Mouse (Mus musculus) liver, adult 2 months (tissue): ENCODE data around the gene Nck2.

Experiments
- CTCF ChIP-seq: fragments of 200-500 bp; IDR thresholded peaks from 2 replicates; pipeline ENCODE4 v1.5.1; 2011; ENCODE audit warnings: low read depth, low read length, control low read depth
- POLR2A ChIP-seq: fragments of 200-500 bp; IDR thresholded peaks from 2 replicates; pipeline ENCODE4 v1.6.1; 2011; ENCODE audit warnings: low read length, control low read depth; ENCODE audit not compliant: insufficient read depth; ENCODE audit errors: extremely low read depth

DNA sequence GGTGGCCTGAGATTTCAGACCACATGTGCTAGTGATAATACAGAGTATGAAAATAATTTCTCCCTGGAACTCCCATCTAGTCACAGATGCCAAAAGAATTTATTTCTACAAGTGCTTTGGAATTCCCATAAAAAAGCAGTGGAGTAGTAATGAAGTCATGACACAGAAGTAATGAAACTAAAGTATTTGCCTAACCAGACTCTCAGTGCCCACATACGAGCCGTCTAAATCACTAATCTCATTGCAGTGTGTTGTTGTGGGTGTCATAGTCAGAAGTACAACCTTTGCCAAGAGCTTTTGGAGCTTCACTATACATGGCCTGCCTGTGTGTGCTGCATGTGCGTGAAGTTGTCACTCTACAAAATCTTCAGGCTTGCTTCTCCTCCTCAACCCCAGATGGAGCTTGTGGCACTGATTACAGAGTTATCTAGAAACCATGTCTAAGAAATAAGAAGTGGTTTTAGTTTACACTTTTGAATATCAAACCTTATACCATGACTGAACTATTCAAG, 130.5 kb downstream of the Nck2 start:
- TF ChIP-seq CTCF (no peak), POLR2A (no peak)
